Mouse (Mus musculus) frontal cortex, adult (tissue): ENCODE results near the gene Eln.

Experiments
- ATAC-seq: cut with Nextera tagmentation; 2 replicates; pipeline ENCODE4 v1.9.2; 2017; ENCODE audit warnings: mild to moderate bottlenecking, moderate library complexity, mixed read lengths; ENCODE audit not compliant: low TSS enrichment

Eln gene

DNA sequence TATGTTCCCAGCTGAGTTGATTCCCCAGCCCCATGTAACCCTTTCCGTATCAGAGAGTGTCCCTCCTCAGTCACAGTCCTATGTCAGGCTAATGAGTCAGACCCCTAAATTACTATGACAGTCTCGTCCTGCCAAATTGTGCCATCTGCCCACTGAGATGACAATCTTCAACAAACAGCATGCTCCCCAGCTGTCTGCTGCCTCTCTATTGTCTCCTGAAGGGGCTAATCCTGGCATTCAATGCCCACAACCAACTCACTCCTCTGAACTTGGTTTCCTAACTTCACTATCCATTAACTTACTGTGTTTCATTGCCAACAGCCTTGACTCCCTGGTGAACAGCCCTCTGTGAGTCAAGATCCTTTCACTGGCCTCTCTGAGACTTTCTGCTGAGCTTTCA lies 62.7 kb downstream of the Eln start:
- no peak for ATAC-seq

DNA sequence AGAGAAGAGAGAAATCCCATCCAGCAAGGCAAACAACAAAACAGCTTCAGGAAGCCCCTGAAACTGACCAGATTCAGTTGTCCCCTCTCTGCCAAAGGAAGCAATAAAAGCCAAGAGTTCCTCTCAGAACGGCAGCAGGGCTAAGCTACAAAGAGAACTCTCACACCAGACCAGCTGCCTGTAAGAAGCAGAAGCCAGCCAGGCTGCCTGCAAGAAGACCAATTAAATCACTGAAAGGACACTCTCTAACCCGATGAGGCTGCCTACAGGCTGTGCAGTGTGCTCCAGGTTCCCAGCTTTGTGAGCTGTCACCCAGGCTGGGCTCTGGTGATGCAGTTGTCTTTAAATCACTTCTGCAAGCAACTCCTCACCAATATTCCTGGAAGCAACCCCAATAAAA lies 63.3 kb downstream of the Eln start:
- ATAC-seq = no peak

DNA sequence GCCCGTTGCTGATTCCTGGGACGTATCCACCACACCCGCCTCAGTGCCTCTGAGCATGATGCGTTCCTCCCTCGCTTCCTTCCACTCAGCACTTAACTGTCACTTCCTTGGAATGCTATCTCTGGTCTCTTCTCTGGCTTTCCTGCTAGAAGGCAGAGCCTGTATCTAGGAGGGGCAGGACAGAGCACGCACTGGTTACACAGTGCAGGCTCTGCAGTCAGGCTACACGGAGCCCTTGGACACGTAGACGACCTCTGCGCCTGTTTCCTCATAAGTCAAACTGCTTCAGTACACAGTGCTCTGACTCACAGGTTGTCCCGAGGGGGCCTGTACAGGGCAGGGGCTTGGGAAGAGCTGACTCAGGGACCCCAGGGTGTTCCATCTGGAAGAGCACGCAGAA lies 66.9 kb downstream of the Eln start:
- ATAC-seq = peak; percentile 33; the same call in 1 of the 2 replicates

DNA sequence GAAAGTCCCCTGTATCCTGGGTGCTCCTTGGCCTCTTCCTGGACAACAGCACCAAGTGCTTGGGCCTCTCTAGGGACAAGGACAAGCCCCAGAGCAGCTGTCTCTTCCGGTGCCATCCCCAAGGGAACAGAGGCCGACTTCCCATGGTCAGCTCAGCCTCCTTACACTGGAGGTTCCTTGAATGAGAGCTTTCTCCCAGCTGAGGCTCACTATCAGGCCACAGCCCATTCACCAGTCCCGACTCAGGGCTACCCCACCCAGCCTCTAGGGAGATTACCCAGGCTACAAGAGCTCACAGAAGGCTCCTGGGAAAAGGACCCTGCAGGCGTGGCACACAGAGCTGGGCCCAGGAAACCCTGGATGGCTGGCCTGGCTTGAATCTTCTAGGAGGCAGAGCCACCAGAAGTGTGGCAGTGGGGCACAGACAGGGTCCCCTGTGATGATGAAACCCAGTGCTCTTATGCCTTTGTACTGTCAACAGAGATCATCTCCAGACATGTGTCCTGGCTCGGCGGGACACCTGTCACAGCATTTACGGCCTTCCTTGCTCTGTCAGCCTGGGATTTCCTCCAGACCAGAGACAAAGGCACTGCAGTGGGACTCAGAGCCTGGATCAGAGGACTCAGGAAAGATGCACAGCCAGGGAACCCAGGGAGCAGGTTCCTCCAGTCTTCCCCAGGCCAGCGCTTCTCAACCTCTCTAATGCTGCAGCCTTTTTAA lies 68.1 kb downstream of the Eln start:
- ATAC-seq = no peak

DNA sequence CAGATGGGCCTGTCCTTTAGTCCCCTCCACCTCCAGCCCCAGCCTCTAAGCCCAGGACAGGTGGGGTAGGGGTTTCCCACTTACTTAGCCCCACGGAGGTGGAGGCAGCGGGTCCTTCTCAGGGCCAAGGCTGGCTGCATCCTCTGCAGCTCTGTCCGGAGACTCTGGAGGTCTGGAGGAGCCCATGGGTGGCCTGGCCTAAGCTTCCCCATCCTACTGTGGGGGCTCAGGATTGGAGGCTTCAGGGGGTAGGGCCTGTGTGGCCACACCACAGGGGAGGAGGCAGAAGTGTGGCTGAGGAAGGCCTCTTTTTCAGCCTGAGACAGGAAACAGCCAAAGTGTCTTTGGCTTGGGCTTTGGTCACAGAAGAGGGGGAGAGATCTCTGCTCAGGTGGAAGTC lies 69.1 kb downstream of the Eln start:
- ATAC-seq = no peak

DNA sequence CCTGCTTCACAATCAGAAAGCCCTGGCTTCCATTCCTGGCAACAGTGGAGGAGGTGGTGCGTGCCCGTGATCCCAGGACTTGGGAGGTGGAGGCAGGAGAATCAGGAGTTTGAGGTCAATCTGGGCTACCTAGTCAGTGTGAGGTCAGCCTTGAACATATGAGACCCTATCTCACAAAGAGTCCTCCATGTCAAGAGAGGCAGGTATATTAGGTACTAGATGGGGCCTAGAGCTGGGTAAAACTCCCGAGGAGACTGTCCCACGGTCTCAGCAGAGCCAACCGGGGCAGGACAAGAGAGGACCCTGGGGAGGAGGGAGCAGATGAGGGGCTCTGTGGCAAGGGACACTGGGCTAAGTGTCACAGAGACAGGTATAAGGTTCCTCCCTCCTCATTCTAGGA lies 69.6 kb downstream of the Eln start:
- no peak for ATAC-seq

DNA sequence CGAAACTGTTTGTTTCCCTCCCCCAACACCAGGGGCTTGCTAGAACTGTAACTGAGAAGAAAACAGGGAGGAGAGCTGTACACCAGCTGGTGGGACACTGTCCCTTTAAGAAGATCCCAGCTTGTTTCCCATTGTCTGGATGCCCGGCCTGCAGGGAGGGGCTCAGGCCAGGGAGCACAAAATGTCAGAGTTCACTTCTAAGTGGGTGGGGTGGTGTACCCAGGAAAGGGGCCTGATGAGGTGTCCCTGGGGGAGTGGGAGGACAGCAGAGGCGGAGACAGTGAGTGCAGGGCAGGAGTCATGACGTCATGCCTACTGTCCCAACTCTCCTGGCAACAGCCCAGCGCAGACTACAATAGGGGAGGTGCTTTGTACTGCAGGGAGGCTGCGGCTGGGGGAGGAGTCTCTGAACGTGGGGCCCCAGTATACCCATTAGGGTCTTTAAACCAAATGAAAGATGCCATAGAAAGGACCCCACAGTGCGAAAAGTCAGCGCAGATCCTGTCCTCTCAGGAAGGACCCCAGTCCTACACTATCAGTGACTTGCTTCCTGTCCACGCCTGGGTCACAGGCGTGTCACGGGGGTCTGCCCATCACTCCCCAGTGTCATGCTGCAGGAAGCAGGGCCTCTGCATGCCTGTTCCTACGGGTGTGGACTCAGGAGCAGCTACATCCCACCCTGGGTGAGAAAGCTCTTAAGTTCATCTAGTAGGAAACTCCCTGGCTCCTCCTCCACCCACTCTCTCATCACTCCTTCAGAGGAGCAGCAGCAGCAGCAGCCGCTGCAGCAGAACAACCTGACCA lies 71.0 kb downstream of the Eln start:
- peak; percentile 50; the same call in 1 of the 2 replicates for ATAC-seq

DNA sequence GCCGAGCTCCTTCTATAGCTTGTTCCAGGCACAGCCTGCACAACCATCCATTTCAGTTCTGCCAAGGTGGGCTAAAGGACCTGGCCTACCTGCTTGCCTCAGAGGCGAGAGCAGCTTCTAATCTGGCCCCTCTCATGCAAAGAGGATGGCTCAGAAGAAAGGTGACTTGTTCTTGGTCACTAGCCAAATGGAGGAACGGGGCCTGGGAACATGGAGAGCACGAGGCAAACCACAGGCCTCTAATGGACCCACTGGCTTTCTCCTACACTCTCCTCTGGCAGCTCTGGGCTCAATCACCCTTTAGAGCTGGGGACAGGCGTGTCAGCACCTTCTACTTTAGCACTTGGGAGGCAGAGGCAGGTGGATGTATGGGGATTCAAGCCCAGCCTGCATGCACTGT lies 72.1 kb downstream of the Eln start:
- ATAC-seq = no peak

DNA sequence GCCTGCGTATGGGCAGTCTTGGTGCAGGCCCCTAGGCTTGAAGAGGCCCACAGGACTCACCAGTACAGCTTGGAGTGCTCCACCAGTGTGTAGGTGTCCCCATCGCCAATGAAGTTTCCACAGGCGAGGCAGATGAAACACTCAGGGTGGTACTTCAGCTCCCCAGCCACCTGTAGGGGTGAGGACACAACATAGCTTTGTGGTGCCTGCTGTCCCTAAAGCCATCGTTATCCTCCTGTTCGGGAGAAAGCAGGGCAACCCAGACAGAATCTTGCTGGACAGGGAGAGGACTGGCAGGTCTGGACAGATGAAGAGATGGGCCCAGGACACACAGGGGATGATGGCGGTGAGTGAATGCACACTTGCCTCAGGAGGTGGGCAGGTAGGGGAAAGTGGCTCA lies 74.5 kb downstream of the Eln start:
- ATAC-seq = no peak

DNA sequence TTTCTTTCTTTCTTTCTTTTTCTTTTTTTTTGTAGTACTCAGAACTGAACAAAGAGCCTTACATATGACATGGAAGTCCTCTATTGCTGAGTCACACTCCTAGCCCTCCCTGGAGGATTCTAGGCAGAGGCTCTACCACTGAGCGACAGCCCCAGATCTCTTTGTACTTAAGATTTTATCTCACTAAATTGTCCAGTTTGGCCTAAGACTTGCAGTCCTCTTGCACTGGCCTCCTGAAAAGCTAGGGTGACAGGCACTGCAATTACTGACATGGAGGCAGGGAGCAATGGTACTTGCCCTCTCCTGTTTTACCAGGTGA lies 75.0 kb downstream of the Eln start:
- no peak for ATAC-seq

DNA sequence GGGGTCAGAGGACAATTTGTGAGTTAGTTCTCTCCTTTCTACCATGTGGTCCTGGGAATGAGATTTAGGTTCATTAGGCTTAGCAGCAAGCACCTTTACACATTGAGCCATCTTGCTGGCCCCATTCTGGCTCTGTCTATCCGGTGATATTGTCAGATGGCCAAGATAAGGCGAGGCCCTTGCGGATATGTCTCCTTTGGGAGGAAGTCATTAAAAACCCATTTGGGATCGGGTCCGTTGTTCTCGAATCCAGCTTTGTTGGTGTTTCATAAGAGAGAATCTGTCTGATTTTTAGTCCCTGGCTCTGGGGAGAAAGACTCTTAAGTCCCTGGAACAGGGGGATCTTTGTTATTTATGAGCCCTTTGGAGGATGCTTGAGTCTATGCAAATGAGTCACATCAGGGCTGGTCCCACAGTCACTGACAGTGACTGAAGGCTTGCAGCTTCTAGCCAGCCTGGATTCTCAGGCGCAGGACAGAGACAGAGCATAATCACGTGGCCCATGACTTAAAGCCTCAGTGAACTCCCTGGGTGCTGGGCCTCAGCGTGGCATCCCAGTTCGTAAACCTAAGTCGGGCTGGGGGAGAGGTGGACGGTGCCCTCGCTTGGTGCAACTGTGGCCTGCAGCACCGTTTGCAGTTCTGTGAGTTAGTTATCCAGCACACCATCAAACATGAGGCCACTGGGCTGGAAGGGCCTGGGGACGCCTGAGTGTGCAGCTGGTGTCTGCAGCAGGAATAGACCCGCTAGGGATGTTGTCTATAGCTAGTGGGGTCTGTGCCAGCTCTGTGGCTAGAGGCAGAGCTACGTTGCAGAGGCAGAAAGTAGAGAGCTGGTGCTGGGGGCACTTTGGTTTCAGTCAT lies 75.6 kb downstream of the Eln start:
- no peak for ATAC-seq

DNA sequence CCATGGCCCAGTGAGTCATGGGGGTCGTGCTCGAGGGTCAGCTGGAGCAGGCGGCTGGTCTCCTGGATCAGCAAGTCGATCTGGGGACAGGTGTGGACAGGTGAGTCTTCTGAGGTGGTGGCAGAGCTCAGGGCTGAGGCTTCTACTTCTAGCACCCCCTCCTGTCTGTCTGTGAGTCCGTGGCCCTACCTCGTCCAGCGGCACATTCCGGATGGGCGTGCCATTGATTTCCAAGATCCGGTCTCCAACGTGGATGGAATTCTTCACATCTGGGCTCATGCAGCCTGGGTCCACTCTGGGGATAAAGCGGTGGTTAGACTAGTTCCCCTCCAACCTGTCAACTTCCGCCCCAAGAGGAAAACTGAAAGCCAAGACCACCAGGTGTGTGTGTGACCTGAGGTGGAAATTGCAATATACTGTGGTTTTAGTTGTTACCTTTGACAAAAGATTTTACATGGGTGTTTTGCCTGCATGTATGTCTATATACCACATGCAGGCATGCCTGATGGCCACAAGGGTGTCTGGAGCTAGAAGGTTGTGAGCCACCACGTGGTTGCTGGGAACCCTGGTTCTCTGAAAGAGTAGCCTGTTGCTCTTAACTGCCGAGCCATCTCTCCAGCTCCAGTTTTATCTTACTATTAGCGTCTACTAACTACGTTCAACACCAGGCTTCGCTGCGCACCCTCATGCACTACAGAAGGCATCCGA lies 78.0 kb downstream of the Eln start:
- ATAC-seq = no peak

DNA sequence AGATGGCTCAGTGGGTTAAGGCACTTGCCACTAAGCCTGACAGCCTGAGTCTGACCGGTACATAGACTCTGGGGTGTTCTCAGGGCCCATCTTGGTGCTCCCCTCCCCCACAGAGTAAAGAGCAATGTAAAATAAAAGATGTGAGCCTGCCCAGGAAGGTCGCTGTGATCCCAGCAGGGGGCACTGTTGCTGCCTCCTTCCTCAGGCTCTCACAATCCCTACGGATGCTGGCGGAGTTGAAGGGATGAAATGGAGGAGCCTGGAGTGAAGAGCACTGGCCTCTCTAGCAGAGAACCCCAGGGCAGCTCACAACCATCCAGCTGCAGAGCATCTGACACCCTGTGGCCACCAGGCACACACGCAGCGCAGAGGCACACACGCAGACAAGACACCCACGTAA lies 78.6 kb downstream of the Eln start:
- peak; percentile 59 for ATAC-seq

DNA sequence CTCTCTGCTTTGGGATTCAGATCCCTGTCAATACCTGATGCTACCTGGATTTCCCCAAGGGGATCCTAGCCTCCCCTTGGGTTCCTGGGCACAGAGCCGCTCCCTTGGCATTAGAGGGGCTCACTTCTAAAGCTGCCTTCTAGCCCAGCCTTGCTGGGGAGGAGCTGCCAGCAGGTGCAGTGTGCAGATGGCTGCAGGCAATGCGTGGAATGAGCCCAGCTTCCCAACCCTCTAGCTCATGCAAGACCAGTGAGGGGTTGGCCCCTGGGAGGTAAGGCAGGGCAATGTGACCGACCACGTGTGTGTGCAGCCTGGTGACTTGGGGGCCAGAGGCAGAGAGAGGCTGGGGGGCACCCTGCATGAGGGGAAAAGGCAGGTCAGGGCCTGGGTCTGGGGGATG lies 90.4 kb downstream of the Eln start:
- ATAC-seq = no peak
